Mouse (Mus musculus) kidney, adult 2 months (tissue): Measurements from ENCODE around the gene Adam10. TPM values are rescaled to one million over a fixed set of nuclear protein-coding genes. Genes with fewer than 3 reads are reported as not detected.

Experiments
- DNase-seq: peaks from one replicate; pipeline ENCODE4 v3.0.0; 2021
- H3K27ac ChIP-seq: fragments of 200-500 bp; 2 replicates; pipeline ENCODE4 v1.5.1; 2012; ENCODE audit warnings: low read depth, low read length, control low read depth, inconsistent platforms; ENCODE audit not compliant: insufficient read depth
- H3K27me3 ChIP-seq: fragments of 200-500 bp; replicated peaks from 2 replicates; pipeline ENCODE4 v1.6.1; 2012; ENCODE audit warnings: mild to moderate bottlenecking, moderate library complexity, low read length, inconsistent platforms; ENCODE audit not compliant: control insufficient read depth, insufficient read depth
- H3K36me3 ChIP-seq: fragments of 200-500 bp; 2 replicates; pipeline ENCODE4 v1.6.1; 2012; ENCODE audit warnings: mild to moderate bottlenecking, moderate library complexity, low read length, inconsistent platforms; ENCODE audit not compliant: control insufficient read depth, insufficient read depth
- H3K4me1 ChIP-seq: fragments of 200-500 bp; 2 replicates; pipeline ENCODE4 v1.6.1; 2011; ENCODE audit warnings: low read length; ENCODE audit not compliant: control insufficient read depth, insufficient read depth
- H3K4me3 ChIP-seq: fragments of 200-500 bp; 2 replicates; pipeline ENCODE4 v1.5.1; 2011; ENCODE audit warnings: mild to moderate bottlenecking, low read depth, low read length, control low read depth; ENCODE audit not compliant: insufficient read depth
- CTCF ChIP-seq: fragments of 200-500 bp; conservative IDR thresholded peaks from 2 replicates; pipeline ENCODE4 v1.5.1; 2011; ENCODE audit warnings: low read depth, mild to moderate bottlenecking, control low read depth, low read length, moderate library complexity, mixed read lengths; ENCODE audit not compliant: insufficient read depth, insufficient read length
- POLR2A ChIP-seq: fragments of 200-500 bp; IDR thresholded peaks from one replicate; pipeline ENCODE4 v1.6.1; 2011; ENCODE audit warnings: low read depth, low read length, control low read depth
- WGBS: fragments of 180-500 bp; shearing (Covaris S2); methylation state at CpG from one replicate; pipeline ENCODE4 v1.1.7; 2018; 5-methylcytosine and 5-hydroxymethylcytosine counted together
- polyA plus RNA-seq: library from polyadenylated mRNA; depleted of rRNA; stranded (reverse); fragments of >200 nt; gene quantifications from 2 replicates; pipeline ENCODE4 v1.2.3, GENCODE M21; 2012; rRNA removed

Adam10 gene
- polyA plus RNA-seq, 1 experiment, result 14.5 TPM

DNA sequence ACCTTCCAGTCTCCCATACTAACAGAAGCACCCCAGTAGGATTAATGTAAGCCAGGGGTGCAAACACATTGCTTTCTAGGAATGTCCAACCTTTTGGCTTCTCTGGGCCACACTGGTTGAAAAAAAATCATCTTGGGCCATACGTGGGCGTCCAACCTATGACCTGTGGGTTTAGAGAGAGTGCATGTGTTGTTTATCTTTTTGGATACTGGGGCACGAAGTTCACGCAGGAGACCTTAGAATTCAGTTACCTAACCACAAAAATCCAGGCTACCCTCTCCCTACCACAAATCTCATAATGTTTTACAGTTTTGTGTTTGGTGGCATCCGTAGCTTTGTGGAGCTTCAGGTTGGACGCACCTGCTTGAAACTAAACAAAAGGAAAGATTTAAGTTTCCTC is 149.1 kb downstream of the Adam10 start:
- 91% methylated on average over 6 of the region's 6 CpGs for WGBS
- Histone ChIP-seq H3K4me3 (no peak overlapping the region), H3K4me1 (0 out of 2 replicates have a peak, but pooled peaks cover 4% of the 10 kb centered on the region), H3K27me3 (no peaks in the 10 kb centered on the region), H3K36me3 (no peaks in the 10 kb centered on the region), H3K27ac (no peak overlapping the region)
- DNase-seq, result no peak
- TF ChIP-seq CTCF (no peak), POLR2A (no peak)

Other genes starting within 250 kb of the Adam10 start
- gene Rnf111, start 175.3 kb upstream of the Adam10 start, polyA plus RNA-seq, result 29.4 and 30.6 TPM in 2 replicates
- gene Sltm, start 136.2 kb upstream of the Adam10 start, polyA plus RNA-seq, result 6.5 and 8.0 TPM in 2 replicates
- 0.38 and 0.41 TPM in 2 replicates for gene Gm10642, start 22.7 kb upstream of the Adam10 start, polyA plus RNA-seq
- 10.0 and 10.8 TPM in 2 replicates for gene Mindy2, start 21.8 kb upstream of the Adam10 start, polyA plus RNA-seq